Mouse (Mus musculus) liver, embryonic 11.5 days (tissue): ENCODE results near the gene Sms. TPM values are rescaled to one million over a fixed set of nuclear protein-coding genes. Genes with fewer than 3 reads are reported as not detected.

ENCODE experiments used
- ATAC-seq: fragments of 200-750 bp; cut with Nextera tagmentation; replicated peaks from 2 replicates; pipeline ENCODE4 v1.8.0; 2017; ENCODE audit warnings: moderate number of reproducible peaks, mild to moderate bottlenecking, moderate TSS enrichment, moderate library complexity; ENCODE audit not compliant: low FRiP score
- DNase-seq: peaks from one replicate; pipeline ENCODE4 v3.0.0-alpha.2; 2017; ENCODE audit warnings: low spot score
- H3K27ac ChIP-seq: fragments of 300-500 bp; sonication (generic); 2 replicates; pipeline ENCODE4 v1.5.1; 2014; ENCODE audit warnings: mild to moderate bottlenecking, low read depth, low read length, control low read depth
- H3K27me3 ChIP-seq: fragments of 300-500 bp; sonication (generic); replicated peaks from 2 replicates; pipeline ENCODE4 v1.6.1; 2014; ENCODE audit warnings: low read length, mixed read lengths; ENCODE audit not compliant: control insufficient read depth, insufficient read depth
- H3K36me3 ChIP-seq: fragments of 300-500 bp; sonication (generic); 2 replicates; pipeline ENCODE4 v1.6.1; 2014; ENCODE audit warnings: mild to moderate bottlenecking, low read length, moderate library complexity, mixed read lengths; ENCODE audit not compliant: control insufficient read depth, insufficient read depth
- H3K4me1 ChIP-seq: fragments of 300-500 bp; sonication (generic); replicated peaks from 2 replicates; pipeline ENCODE4 v1.6.1; 2014; ENCODE audit warnings: low read length, mixed read lengths; ENCODE audit not compliant: control insufficient read depth, insufficient read depth
- H3K4me2 ChIP-seq: fragments of 300-500 bp; sonication (generic); 2 replicates; pipeline ENCODE4 v1.6.1; 2014; ENCODE audit warnings: mild to moderate bottlenecking, control low read depth, moderate library complexity
- H3K4me3 ChIP-seq: fragments of 300-500 bp; sonication (generic); 2 replicates; pipeline ENCODE4 v1.5.1; 2014; ENCODE audit warnings: low read depth, low read length, control low read depth
- H3K9ac ChIP-seq: fragments of 300-500 bp; sonication (generic); 2 replicates; pipeline ENCODE4 v1.6.1; 2014; ENCODE audit warnings: low read depth, low read length, control low read depth
- H3K9me3 ChIP-seq: fragments of 300-500 bp; sonication (generic); 2 replicates; pipeline ENCODE4 v1.6.1; 2016; ENCODE audit warnings: low read length, inconsistent platforms, mixed read lengths; ENCODE audit not compliant: control insufficient read depth
- WGBS: fragments of 180-500 bp; shearing (Covaris S2); extraction: QIAGEN DNeasy Blood & Tissue Kit; methylation state at CpG from one replicate; pipeline ENCODE4 v1.1.7; 2014; 5-methylcytosine and 5-hydroxymethylcytosine counted together
- polyA plus RNA-seq: library from polyadenylated mRNA; unstranded; fragments of >200 nt; fragmentation: Nextera tagmentation; extraction: Ambion mirVana; gene quantifications from 2 replicates; pipeline ENCODE4 v1.2.1, GENCODE M21; 2014

The Sms gene
- polyA plus RNA-seq: 63.3 and 63.6 TPM in 2 replicates

- Histone ChIP-seq H3K4me3 (peak within 1 kb of the TSS; percentile 73), H3K9me3 (no peaks in the 10 kb centered on the region), H3K27me3 (peaks cover 6% of the 10 kb centered on the region), H3K36me3 (no peaks in the 10 kb centered on the region), H3K4me1 (no peaks in the 10 kb centered on the region), H3K9ac (peak within 1 kb of the TSS; percentile 75), H3K4me2 (peak within 1 kb of the TSS; percentile 66), H3K27ac (peak within 1 kb of the TSS; percentile 62)
- DNase-seq (peak; percentile 77), ATAC-seq (peak; percentile 90)
- 8% methylated on average over 43 of the region's 45 CpGs for WGBS
These were observed at the start of gene Sms for GRCm38 (mm10) chrX:157491944-157492726. Gene Sms, minus strand, starts transcription at chrX:157492287.

- Histone ChIP-seq H3K27me3 (no peaks in the 10 kb centered on the region), H3K4me1 (no peaks in the 10 kb centered on the region), H3K36me3 (no peaks in the 10 kb centered on the region), H3K9ac (no peak overlapping the region), H3K4me2 (no peak overlapping the region), H3K9me3 (no peaks in the 10 kb centered on the region), H3K27ac (no peak overlapping the region), H3K4me3 (no peak overlapping the region)
- DNase-seq: no peak
- WGBS: 59% methylated on average over 5 of the region's 5 CpGs
- no peak for ATAC-seq
These were observed 14.3 kb upstream of the Sms start for GRCm38 (mm10) chrX:157506400-157506799.

DNA sequence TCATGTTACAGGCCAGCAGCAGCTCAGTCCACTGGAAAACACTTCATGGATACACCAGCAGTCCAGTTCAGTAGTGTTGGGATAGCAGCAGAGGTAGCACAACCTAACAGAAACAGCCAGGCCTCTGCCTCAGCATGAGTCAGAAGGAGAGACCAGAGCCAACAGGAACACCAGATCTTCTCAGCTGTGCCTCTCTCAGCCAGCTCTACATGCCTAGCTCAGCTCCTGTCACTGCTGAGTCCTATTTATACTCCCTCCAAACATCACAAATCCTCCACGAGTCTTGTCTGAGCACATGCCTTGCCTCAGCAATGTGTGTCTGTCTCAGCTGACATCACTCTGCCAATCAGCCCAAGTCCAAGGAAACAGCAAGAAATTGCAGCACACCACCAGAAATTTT lies 12.4 kb upstream of the Sms start:
- no peak for ATAC-seq
- no peaks in the 10 kb centered on the region for H3K36me3 ChIP-seq
- 68% methylated on average over 1 of the region's 1 CpGs for WGBS
- H3K27me3 ChIP-seq: no peaks in the 10 kb centered on the region
- no peak overlapping the region for H3K9ac ChIP-seq
- no peak overlapping the region for H3K4me2 ChIP-seq
- no peaks in the 10 kb centered on the region for H3K9me3 ChIP-seq
- H3K4me1 ChIP-seq: no peaks in the 10 kb centered on the region
- no peak overlapping the region for H3K27ac ChIP-seq
- DNase-seq: no peak
- H3K4me3 ChIP-seq: no peak overlapping the region

DNA sequence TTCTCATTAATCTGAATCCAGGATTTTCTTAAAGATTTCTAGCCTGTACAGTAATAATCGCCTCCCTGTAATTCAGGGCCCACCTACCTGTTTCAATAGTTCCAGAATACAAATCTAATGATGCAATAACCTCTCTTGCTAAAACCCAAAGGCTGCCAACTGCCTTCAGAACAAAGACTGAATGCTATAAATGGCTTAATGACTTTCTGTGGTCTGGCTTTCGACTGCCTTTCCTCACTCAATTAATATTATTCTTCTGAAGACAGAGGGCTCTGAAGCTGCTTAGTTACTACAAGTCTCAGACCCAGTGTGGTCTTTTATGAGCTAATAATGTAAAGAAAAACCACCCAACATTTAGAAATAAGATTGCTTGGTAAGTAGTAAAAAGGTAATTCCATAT lies 9.8 kb upstream of the Sms start:
- Histone ChIP-seq H3K27ac (no peak overlapping the region), H3K9ac (no peak overlapping the region), H3K4me3 (no peak overlapping the region), H3K4me2 (no peak overlapping the region), H3K27me3 (no peaks in the 10 kb centered on the region), H3K4me1 (no peaks in the 10 kb centered on the region), H3K36me3 (no peaks in the 10 kb centered on the region), H3K9me3 (no peaks in the 10 kb centered on the region)
- DNase-seq (no peak), ATAC-seq (no peak)
- WGBS: 78% methylated on average over 2 of the region's 2 CpGs

DNA sequence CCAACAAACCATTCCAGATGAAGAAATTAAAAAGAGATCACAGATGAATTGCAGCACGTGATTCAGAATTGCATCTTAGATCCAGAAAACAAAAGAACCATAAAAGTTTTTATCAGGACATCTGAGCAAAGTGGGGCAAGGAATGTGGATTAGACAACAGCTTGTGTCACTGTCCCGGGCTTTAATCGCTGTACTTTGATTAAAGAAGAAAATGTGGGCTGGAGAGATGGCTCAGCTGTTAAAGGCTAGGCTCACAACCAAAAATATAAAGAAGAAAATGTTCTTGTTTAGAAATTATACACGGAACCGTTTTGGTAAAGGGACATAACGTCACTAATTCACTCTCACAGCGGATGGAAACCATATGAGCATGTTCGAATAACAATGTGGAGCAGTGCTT lies 7.9 kb upstream of the Sms start:
- Histone ChIP-seq H3K9me3 (no peaks in the 10 kb centered on the region), H3K27me3 (no peaks in the 10 kb centered on the region), H3K4me2 (no peak overlapping the region), H3K9ac (no peak overlapping the region), H3K4me3 (no peak overlapping the region), H3K36me3 (no peaks in the 10 kb centered on the region), H3K4me1 (no peaks in the 10 kb centered on the region), H3K27ac (no peak overlapping the region)
- DNase-seq (no peak), ATAC-seq (no peak)
- 73% methylated on average over 8 of the region's 8 CpGs for WGBS

DNA sequence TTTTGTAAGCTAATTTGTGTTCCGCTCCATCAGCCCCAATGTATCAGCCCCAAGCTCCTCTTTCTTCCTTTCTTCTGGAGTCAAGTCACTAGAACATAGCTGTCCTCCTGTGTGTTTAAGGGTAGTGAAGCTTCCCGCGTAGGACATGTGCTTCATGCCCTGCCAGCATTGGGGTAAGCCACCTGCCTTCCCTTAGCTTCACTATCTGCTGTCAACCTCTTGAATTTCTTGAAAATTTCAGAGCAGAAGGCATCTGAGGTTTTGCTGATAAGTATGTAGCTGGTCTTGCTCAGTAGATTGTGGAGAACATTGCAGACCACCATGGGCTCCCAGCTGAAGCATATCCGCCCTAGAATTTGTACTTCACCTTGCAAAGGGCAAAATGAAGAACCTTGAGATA lies 1.1 kb upstream of the Sms start:
- no peak overlapping the region for H3K4me2 ChIP-seq
- 73% methylated on average over 4 of the region's 4 CpGs for WGBS
- H3K9me3 ChIP-seq: no peaks in the 10 kb centered on the region
- peaks cover 6% of the 10 kb centered on the region for H3K27me3 ChIP-seq
- H3K4me1 ChIP-seq: no peaks in the 10 kb centered on the region
- no peak overlapping the region for H3K4me3 ChIP-seq
- ATAC-seq: no peak
- no peak overlapping the region for H3K9ac ChIP-seq
- no peak overlapping the region for H3K27ac ChIP-seq
- no peak for DNase-seq
- H3K36me3 ChIP-seq: no peaks in the 10 kb centered on the region

DNA sequence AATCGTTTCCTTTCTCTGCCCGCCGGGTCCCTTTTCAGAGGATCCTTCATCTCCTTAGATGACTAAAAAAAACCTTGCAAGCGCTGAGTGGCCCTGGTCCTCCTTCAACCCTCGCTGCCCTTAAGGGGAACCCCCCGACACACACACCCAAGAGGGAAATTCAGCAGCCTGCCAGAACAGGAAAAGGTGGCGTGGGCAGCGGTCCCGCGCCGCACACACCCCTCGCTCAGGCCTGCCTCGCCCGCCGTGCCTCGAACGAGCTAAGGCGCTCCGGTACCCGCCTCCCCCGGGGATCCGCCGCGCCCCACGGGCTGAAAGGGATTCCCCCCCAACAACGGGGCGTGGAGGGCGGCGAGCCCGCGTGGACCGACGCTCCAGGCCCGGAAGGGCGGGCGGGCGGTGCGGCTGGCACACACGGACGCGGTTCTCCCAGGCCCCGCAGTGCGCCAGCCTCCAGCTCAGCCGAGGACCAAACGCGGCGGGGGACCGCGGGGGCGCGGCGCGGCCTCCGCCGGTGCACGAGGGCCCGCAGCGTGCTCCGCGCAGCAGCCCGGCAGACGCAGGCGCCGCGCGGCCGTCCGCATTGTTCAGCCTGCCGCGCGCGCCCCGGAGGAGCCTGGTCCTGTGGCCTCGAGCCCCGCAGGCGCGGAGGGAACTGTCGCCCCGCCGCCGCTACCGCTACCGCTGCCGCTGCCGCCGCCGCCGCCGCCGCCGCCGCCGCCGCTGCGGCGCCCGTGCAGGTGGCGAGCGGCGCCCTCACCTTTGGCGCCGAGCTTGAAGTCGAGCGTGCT lies 747 bp downstream of the Sms start:
- H3K36me3 ChIP-seq: no peaks in the 10 kb centered on the region
- peaks cover 6% of the 10 kb centered on the region for H3K27me3 ChIP-seq
- peak overlapping the region; percentile 73 for H3K4me3 ChIP-seq
- H3K4me1 ChIP-seq: no peaks in the 10 kb centered on the region
- H3K9me3 ChIP-seq: no peaks in the 10 kb centered on the region
- peak overlapping the region; percentile 75 for H3K9ac ChIP-seq
- peak overlapping the region; percentile 62 for H3K27ac ChIP-seq
- peak overlapping the region; percentile 66 for H3K4me2 ChIP-seq
- ATAC-seq (peak; percentile 52), DNase-seq (peak; percentile 41)
- WGBS: 18% methylated on average over 55 of the region's 104 CpGs

- ATAC-seq (no peak), DNase-seq (no peak)
- no peak overlapping the region for H3K27ac ChIP-seq
- H3K27me3 ChIP-seq: peaks cover 6% of the 10 kb centered on the region
- H3K4me1 ChIP-seq: no peaks in the 10 kb centered on the region
- WGBS: 14% methylated on average over 12 of the region's 12 CpGs
- peak overlapping the region; percentile 75 for H3K9ac ChIP-seq
- no peaks in the 10 kb centered on the region for H3K9me3 ChIP-seq
- no peaks in the 10 kb centered on the region for H3K36me3 ChIP-seq
- peak overlapping the region; percentile 66 for H3K4me2 ChIP-seq
- H3K4me3 ChIP-seq: peak overlapping the region; percentile 73
These were observed 1.3 kb downstream of the Sms start for GRCm38 (mm10) chrX:157490769-157491144.
